Mouse (Mus musculus): ENCODE results near the gene Cyp39a1. TPM values are rescaled to one million over a fixed set of nuclear protein-coding genes. Genes with fewer than 3 reads are reported as not detected.

Gene Cyp39a1
- total and polyA plus RNA-seq, 2 experiments from 2014 or later, result 8.3 to 39.5 TPM

DNA sequence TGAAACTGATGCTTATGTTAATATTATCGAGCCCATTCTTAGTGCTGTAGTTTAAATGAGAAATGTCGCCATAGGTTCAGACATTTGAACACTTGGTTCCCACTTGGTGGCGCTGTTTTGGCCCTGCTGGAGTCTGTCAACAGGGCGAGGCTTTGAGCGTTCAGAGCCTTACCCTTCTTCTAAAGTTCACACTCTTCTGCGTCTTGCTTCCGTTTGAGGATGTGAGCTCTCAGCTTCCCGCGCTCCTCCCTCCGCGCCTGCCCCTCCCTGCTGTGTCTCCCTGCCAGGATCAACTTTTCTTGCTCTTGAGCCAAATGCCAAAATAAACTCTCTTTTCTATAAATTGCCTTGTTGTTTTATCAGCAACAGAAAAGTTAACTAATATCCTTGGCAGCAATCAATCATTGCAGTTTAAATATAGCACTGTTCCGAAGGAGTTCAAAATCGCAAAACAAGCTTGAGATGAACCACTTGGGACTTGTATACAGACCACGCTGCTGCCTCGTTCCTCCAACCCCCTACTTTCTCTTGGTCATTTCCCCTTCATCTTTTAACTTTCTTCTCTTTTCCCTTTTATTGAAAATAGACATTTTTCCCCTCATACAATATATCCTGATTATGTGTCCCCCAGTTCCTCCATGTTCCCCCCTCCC is 91.5 kb downstream of the Cyp39a1 start:
- Histone ChIP-seq H3K27me3 (ENCODE audit: control insufficient read depth, insufficient read depth, low read length) (no peaks in the 10 kb centered on the region), H3K36me3 (replicated peaks; ENCODE audit: control insufficient read depth, insufficient read depth, low read length) (no peaks in the 10 kb centered on the region), H3K27ac (ENCODE audit: low read depth) (no peak overlapping the region), H3K9me3 (replicated peaks; ENCODE audit: control insufficient read depth, low read length) (no peaks in the 10 kb centered on the region), H3K4me3 (ENCODE audit: low read depth, low read length) (no peak overlapping the region), H3K4me2 (ENCODE audit: low read depth, low read length) (peak overlapping the region; percentile 30), H3K9ac (replicated peaks; ENCODE audit: low read depth, low read length) (no peak overlapping the region), H3K4me1 (ENCODE audit: control insufficient read depth, insufficient read depth) (no peaks in the 10 kb centered on the region)
- peak; percentile 67 for DNase-seq (ENCODE audit: low spot score)
- WGBS, result 25% methylated on average over 15 of the region's 15 CpGs
- ATAC-seq (ENCODE audit: insufficient read depth, low read depth), result peak; percentile 68; the same call in 1 of the 2 replicates
- TF ChIP-seq CTCF (IDR thresholded peaks at IDR 0.05; ENCODE audit: low read depth), result peak; percentile 38
- no peak for TF ChIP-seq EP300 (IDR thresholded peaks at IDR 0.05; ENCODE audit: low read depth)

DNA sequence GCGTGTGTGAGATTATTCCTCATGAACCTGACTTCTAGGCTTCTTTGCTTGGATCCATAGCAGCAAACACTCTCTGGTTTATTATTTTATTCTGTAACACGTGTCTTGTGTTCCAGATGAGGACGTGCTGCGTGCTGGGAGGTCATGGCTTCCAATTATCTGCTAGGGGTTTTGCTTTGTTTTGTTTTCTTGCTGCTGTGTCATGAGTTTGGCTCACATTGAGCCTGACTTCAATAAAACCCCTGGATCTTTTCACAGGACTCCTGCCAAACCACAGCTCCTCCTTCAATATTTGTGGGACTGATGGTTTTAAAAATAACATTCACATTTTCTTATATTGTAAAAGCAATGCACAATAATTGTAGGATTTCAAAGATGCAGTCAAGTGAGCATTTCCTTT is 117.3 kb downstream of the Cyp39a1 start:
- Histone ChIP-seq H3K9me3 (replicated peaks; ENCODE audit: control insufficient read depth, low read length) (0 out of 2 replicates have a peak, but pooled peaks cover 4% of the 10 kb centered on the region), H3K4me1 (ENCODE audit: control insufficient read depth, insufficient read depth) (peaks cover 4% of the 10 kb centered on the region; the same call in 1 of the 2 replicates), H3K27ac (ENCODE audit: low read depth) (no peak overlapping the region), H3K4me3 (ENCODE audit: low read depth, low read length) (no peak overlapping the region), H3K36me3 (replicated peaks; ENCODE audit: control insufficient read depth, insufficient read depth, low read length) (no peaks in the 10 kb centered on the region), H3K9ac (replicated peaks; ENCODE audit: low read depth, low read length) (no peak overlapping the region), H3K27me3 (ENCODE audit: control insufficient read depth, insufficient read depth, low read length) (no peaks in the 10 kb centered on the region), H3K4me2 (ENCODE audit: low read depth, low read length) (no peak overlapping the region)
- DNase-seq (ENCODE audit: low spot score) (no peak), ATAC-seq (ENCODE audit: insufficient read depth, low read depth) (no peak)
- WGBS, result 72% methylated on average over 4 of the region's 4 CpGs
- TF ChIP-seq CTCF (IDR thresholded peaks at IDR 0.05; ENCODE audit: low read depth), result no peak
- TF ChIP-seq EP300 (IDR thresholded peaks at IDR 0.05; ENCODE audit: low read depth), result no peak

DNA sequence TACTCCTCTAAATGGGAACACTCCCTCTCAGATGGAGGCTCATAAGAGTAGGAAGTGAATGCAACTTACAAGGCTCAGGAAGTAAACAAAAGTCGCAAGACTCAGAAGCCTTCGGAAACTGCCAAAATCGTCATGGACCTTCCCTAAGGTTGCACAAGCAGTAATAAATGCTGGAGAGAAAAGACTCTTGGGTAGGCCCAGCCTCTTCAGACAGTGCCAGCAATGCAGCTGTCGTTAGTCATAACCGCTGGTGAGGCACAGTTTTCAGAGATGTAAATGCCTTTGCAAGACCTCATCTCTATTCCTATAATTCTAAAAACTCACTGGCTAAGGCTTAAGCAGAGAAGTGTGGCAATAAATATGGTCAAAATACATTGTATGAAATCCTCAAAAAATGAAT is 121.0 kb downstream of the Cyp39a1 start:
- DNase-seq (ENCODE audit: low spot score), result no peak
- Histone ChIP-seq H3K4me1 (ENCODE audit: control insufficient read depth, insufficient read depth) (peaks cover 4% of the 10 kb centered on the region; the same call in 1 of the 2 replicates), H3K27ac (ENCODE audit: low read depth) (no peak overlapping the region), H3K36me3 (replicated peaks; ENCODE audit: control insufficient read depth, insufficient read depth, low read length) (no peaks in the 10 kb centered on the region), H3K4me3 (ENCODE audit: low read depth, low read length) (no peak overlapping the region), H3K9me3 (replicated peaks; ENCODE audit: control insufficient read depth, low read length) (no peaks in the 10 kb centered on the region), H3K4me2 (ENCODE audit: low read depth, low read length) (no peak overlapping the region), H3K9ac (replicated peaks; ENCODE audit: low read depth, low read length) (no peak overlapping the region), H3K27me3 (ENCODE audit: control insufficient read depth, insufficient read depth, low read length) (no peaks in the 10 kb centered on the region)
- ATAC-seq (ENCODE audit: insufficient read depth, low read depth), result no peak
- WGBS, result 92% methylated on average over 5 of the region's 5 CpGs
- TF ChIP-seq CTCF (IDR thresholded peaks at IDR 0.05; ENCODE audit: low read depth) (no peak), EP300 (IDR thresholded peaks at IDR 0.05; ENCODE audit: low read depth) (no peak)

DNA sequence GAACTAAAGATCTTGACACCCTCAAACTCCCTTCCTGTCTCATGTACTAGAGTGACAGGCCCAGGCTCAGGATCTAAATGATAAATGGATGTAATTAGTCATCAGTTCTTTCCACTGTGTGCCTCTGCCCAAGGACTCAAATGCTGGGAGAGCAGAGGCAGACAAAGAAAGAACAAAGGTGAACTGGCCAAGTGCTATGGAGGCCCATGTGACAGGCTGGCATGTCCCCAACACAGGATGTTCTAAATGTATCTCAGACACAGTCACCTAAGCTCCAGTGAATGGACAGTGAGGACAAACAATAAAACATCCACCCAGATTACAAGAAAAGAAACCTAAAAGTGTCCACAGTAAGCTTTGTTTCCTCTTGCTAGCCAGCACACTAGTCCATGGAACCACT is 122.2 kb downstream of the Cyp39a1 start:
- H3K4me1 ChIP-seq (ENCODE audit: control insufficient read depth, insufficient read depth), result peaks cover 4% of the 10 kb centered on the region; the same call in 1 of the 2 replicates
- H3K9me3 ChIP-seq (replicated peaks; ENCODE audit: control insufficient read depth, low read length), result no peaks in the 10 kb centered on the region
- no peak overlapping the region for H3K9ac ChIP-seq (replicated peaks; ENCODE audit: low read depth, low read length)
- DNase-seq (ENCODE audit: low spot score) (peak; percentile 10), ATAC-seq (ENCODE audit: insufficient read depth, low read depth) (no peak; the same call in 1 of the 2 replicates)
- no peak overlapping the region for H3K4me3 ChIP-seq (ENCODE audit: low read depth, low read length)
- H3K36me3 ChIP-seq (replicated peaks; ENCODE audit: control insufficient read depth, insufficient read depth, low read length), result no peaks in the 10 kb centered on the region
- TF ChIP-seq CTCF (IDR thresholded peaks at IDR 0.05; ENCODE audit: low read depth) (no peak), EP300 (IDR thresholded peaks at IDR 0.05; ENCODE audit: low read depth) (no peak)
- peak overlapping the region; percentile 13; the same call in 1 of the 2 replicates for H3K27ac ChIP-seq (ENCODE audit: low read depth)
- H3K27me3 ChIP-seq (ENCODE audit: control insufficient read depth, insufficient read depth, low read length), result no peaks in the 10 kb centered on the region
- H3K4me2 ChIP-seq (ENCODE audit: low read depth, low read length), result no peak overlapping the region

DNA sequence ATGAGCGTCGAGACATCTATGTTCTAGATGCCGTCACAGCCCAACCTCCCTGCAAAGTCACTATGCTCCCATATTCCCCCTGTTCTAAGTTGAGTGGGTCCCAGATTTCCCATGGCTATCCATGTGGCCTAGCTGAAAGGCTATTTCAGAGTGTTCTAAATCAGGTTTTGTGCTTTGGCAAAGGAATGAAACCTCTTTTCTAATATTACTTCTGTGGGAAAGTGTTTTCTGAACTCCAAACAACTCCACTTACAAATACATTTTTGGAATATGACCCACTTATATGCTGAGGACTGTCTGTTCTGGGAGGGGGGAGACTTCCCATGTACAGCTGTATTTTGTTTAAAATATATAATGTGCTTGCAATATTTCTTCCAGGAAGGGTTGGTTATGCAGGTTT is 124.5 kb downstream of the Cyp39a1 start:
- 85% methylated on average over 3 of the region's 3 CpGs for WGBS
- Histone ChIP-seq H3K4me2 (ENCODE audit: low read depth, low read length) (no peak overlapping the region), H3K4me3 (ENCODE audit: low read depth, low read length) (no peak overlapping the region), H3K4me1 (ENCODE audit: control insufficient read depth, insufficient read depth) (no peaks in the 10 kb centered on the region), H3K27ac (ENCODE audit: low read depth) (no peak overlapping the region), H3K36me3 (replicated peaks; ENCODE audit: control insufficient read depth, insufficient read depth, low read length) (no peaks in the 10 kb centered on the region), H3K27me3 (ENCODE audit: control insufficient read depth, insufficient read depth, low read length) (no peaks in the 10 kb centered on the region), H3K9me3 (replicated peaks; ENCODE audit: control insufficient read depth, low read length) (no peaks in the 10 kb centered on the region), H3K9ac (replicated peaks; ENCODE audit: low read depth, low read length) (no peak overlapping the region)
- ATAC-seq (ENCODE audit: insufficient read depth, low read depth) (no peak), DNase-seq (ENCODE audit: low spot score) (no peak)
- TF ChIP-seq EP300 (IDR thresholded peaks at IDR 0.05; ENCODE audit: low read depth) (no peak), CTCF (IDR thresholded peaks at IDR 0.05; ENCODE audit: low read depth) (no peak)
